Mouse (Mus musculus): ENCODE data around the gene Arl11. TPM values are rescaled to one million over a fixed set of nuclear protein-coding genes. Genes with fewer than 3 reads are reported as not detected.

Arl11 gene
- polyA plus RNA-seq (2012; rRNA removed) (1.1 and 1.6 TPM in 2 replicates), polyA plus RNA-seq (2014; fragmentation: Nextera tagmentation; extraction: Ambion mirVana) (1.4 and 1.8 TPM in 2 replicates)

- peak in 1 of 3 experiments; percentile 27 for DNase-seq (ENCODE audit: low read depth in 3 of 3, low spot score in 3 of 3)
- no peak within 1 kb of the TSS for H3K27ac ChIP-seq
Measured at GRCm38 (mm10) chr14:61309593-61309992, at the start of gene Arl11. Arl11 (plus strand) TSS chr14:61309753.

GRCm38 (mm10) chr14:61267908-61268475, 41.6 kb upstream of the Arl11 start:
- Histone ChIP-seq H3K36me3 (replicated peaks; ENCODE audit: control insufficient read depth, insufficient read depth, low read depth) (no peaks in the 10 kb centered on the region), H3K27ac (no peak overlapping the region), H3K4me3 (ENCODE audit: insufficient read depth in 1 of 2, low read depth in 2 of 2, low read length in 2 of 2) (no peak overlapping the region), H3K27me3 (ENCODE audit: control insufficient read depth, insufficient read depth, low read length) (no peaks in the 10 kb centered on the region), H3K4me2 (ENCODE audit: low read depth) (no peak overlapping the region), H3K9me3 (ENCODE audit: control insufficient read depth, low read length) (no peaks in the 10 kb centered on the region), H3K4me1 (replicated peaks; ENCODE audit: control insufficient read depth in 2 of 2, insufficient read depth in 2 of 2, low read length in 1 of 2) (no peaks in the 10 kb centered on the region), H3K9ac (replicated peaks) (no peak overlapping the region)
- TF ChIP-seq CTCF (IDR thresholded peaks at IDR 0.05; ENCODE audit: low read depth): no peak
- no peak for DNase-seq (ENCODE audit: low read depth in 3 of 3, low spot score in 3 of 3)
- ATAC-seq (ENCODE audit: insufficient read depth): no peak
- 52% methylated on average over 5 of the region's 5 CpGs for WGBS (ENCODE audit: insufficient replicate concordance)

More at GRCm38 (mm10) chr14:61309593-61309992, at the start of gene Arl11:
- ATAC-seq (ENCODE audit: insufficient read depth): no peak
- no peaks in the 10 kb centered on the region for H3K9me3 ChIP-seq (ENCODE audit: control insufficient read depth, low read length)
- peak within 1 kb of the TSS; percentile 22; the same call in 1 of the 2 replicates for H3K4me2 ChIP-seq (ENCODE audit: low read depth)
- no peaks in the 10 kb centered on the region for H3K27me3 ChIP-seq (ENCODE audit: control insufficient read depth, insufficient read depth, low read length)
- H3K4me1 ChIP-seq (replicated peaks; ENCODE audit: control insufficient read depth in 2 of 2, insufficient read depth in 2 of 2, low read length in 1 of 2): peaks cover 0 to 8% of the 10 kb centered on the region in 2 experiments; a peak in 2 of 4 replicates
- no peak within 1 kb of the TSS for H3K9ac ChIP-seq (replicated peaks)
- WGBS (ENCODE audit: insufficient replicate concordance): 16% methylated on average over 6 of the region's 6 CpGs
- TF ChIP-seq CTCF (IDR thresholded peaks at IDR 0.05; ENCODE audit: low read depth): no peak
- no peak for TF ChIP-seq EP300 (IDR thresholded peaks at IDR 0.05; ENCODE audit: low read depth)
- H3K36me3 ChIP-seq (replicated peaks; ENCODE audit: control insufficient read depth, insufficient read depth, low read depth): no peaks in the 10 kb centered on the region
- no peak within 1 kb of the TSS for H3K4me3 ChIP-seq (ENCODE audit: insufficient read depth in 1 of 2, low read depth in 2 of 2, low read length in 2 of 2)

- Histone ChIP-seq H3K27me3 (ENCODE audit: control insufficient read depth, insufficient read depth, low read length) (peaks cover 21% of the 10 kb centered on the region), H3K36me3 (replicated peaks; ENCODE audit: control insufficient read depth, insufficient read depth, low read depth) (no peaks in the 10 kb centered on the region), H3K4me3 (ENCODE audit: insufficient read depth in 1 of 2, low read depth in 2 of 2, low read length in 2 of 2) (0 out of 4 replicates have a peak overlapping the region, but pooled peaks of 1 of the 2 experiments have one; percentile 8), H3K27ac (no peak overlapping the region), H3K4me1 (replicated peaks; ENCODE audit: control insufficient read depth in 2 of 2, insufficient read depth in 2 of 2, low read length in 1 of 2) (no peaks in the 10 kb centered on the region), H3K9ac (replicated peaks) (no peak overlapping the region), H3K9me3 (ENCODE audit: control insufficient read depth, low read length) (no peaks in the 10 kb centered on the region), H3K4me2 (ENCODE audit: low read depth) (peak overlapping the region; percentile 15; the same call in 1 of the 2 replicates)
- TF ChIP-seq EP300 (IDR thresholded peaks at IDR 0.05; ENCODE audit: low read depth) (no peak), CTCF (IDR thresholded peaks at IDR 0.05; ENCODE audit: low read depth) (no peak)
- DNase-seq (ENCODE audit: low read depth in 3 of 3, low spot score in 3 of 3): no peak
- ATAC-seq (ENCODE audit: insufficient read depth): no peak
- 9% methylated on average over 38 of the region's 38 CpGs for WGBS (ENCODE audit: insufficient replicate concordance)
Measured at GRCm38 (mm10) chr14:61274414-61275198, 34.9 kb upstream of the Arl11 start.

- TF ChIP-seq EP300 (IDR thresholded peaks at IDR 0.05; ENCODE audit: low read depth) (no peak), CTCF (IDR thresholded peaks at IDR 0.05; ENCODE audit: low read depth) (peak; percentile 85)
- DNase-seq (ENCODE audit: low read depth in 3 of 3, low spot score in 3 of 3) (peak in 1 of 3 experiments; percentile 16), ATAC-seq (ENCODE audit: insufficient read depth) (no peak)
- peaks cover 21% of the 10 kb centered on the region for H3K27me3 ChIP-seq (ENCODE audit: control insufficient read depth, insufficient read depth, low read length)
- H3K27ac ChIP-seq: no peak overlapping the region
- H3K36me3 ChIP-seq (replicated peaks; ENCODE audit: control insufficient read depth, insufficient read depth, low read depth): no peaks in the 10 kb centered on the region
- no peak overlapping the region for H3K4me2 ChIP-seq (ENCODE audit: low read depth)
- H3K9me3 ChIP-seq (ENCODE audit: control insufficient read depth, low read length): no peaks in the 10 kb centered on the region
- H3K4me1 ChIP-seq (replicated peaks; ENCODE audit: control insufficient read depth in 2 of 2, insufficient read depth in 2 of 2, low read length in 1 of 2): no peaks in the 10 kb centered on the region
- H3K4me3 ChIP-seq (ENCODE audit: insufficient read depth in 1 of 2, low read depth in 2 of 2, low read length in 2 of 2): no peak overlapping the region
- no peak overlapping the region for H3K9ac ChIP-seq (replicated peaks)
- 14% methylated on average over 1 of the region's 1 CpGs for WGBS (ENCODE audit: insufficient replicate concordance)
Measured at GRCm38 (mm10) chr14:61277285-61277684, 32.3 kb upstream of the Arl11 start.

DNA sequence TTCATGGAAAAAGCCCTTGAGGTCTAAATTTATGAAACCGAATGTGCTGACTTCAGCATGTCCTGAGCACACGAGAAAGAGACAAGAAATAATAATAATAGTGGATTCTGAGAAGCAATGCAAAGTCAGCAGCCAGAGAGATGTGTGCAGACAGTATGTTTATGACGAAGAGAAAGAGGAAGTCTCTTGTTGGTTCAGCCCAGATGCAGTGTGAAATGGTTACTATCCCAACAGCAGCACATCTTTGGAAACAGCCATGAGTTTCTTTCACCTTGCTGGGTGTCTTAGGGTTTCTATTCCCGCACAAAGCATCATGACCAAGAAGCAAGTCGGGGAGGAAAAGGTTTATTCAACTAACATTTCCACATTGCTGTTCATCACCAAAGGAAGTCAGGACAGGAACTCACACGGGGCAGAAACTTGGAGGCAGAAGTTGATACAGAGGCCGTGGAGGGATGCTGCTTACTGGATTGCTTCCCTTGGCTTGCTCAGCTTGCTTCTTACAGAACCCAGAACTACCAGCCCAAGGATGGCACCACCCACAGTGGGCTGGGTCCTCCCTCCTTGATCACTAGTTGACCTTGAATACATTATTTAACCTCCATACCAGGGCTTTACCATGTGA, 30.8 kb upstream of the Arl11 start:
- DNase-seq (ENCODE audit: low read depth in 3 of 3, low spot score in 3 of 3): no peak
- Histone ChIP-seq H3K36me3 (replicated peaks; ENCODE audit: control insufficient read depth, insufficient read depth, low read depth) (no peaks in the 10 kb centered on the region), H3K4me1 (replicated peaks; ENCODE audit: control insufficient read depth in 2 of 2, insufficient read depth in 2 of 2, low read length in 1 of 2) (no peaks in the 10 kb centered on the region), H3K4me2 (ENCODE audit: low read depth) (no peak overlapping the region), H3K9ac (replicated peaks) (no peak overlapping the region), H3K27me3 (ENCODE audit: control insufficient read depth, insufficient read depth, low read length) (peaks cover 21% of the 10 kb centered on the region), H3K4me3 (ENCODE audit: insufficient read depth in 1 of 2, low read depth in 2 of 2, low read length in 2 of 2) (no peak overlapping the region), H3K27ac (no peak overlapping the region), H3K9me3 (ENCODE audit: control insufficient read depth, low read length) (no peaks in the 10 kb centered on the region)
- TF ChIP-seq EP300 (IDR thresholded peaks at IDR 0.05; ENCODE audit: low read depth) (no peak), CTCF (IDR thresholded peaks at IDR 0.05; ENCODE audit: low read depth) (no peak)
- no peak for ATAC-seq (ENCODE audit: insufficient read depth)
- 49% methylated on average over 7 of the region's 7 CpGs for WGBS (ENCODE audit: insufficient replicate concordance)

All from liver, embryonic 14.5 days (tissue).